Mouse (Mus musculus) bone marrow macrophage, adult 2 months (primary cell): ENCODE measurements around the gene Lypd8.

Experiments used
- CTCF ChIP-seq: IDR thresholded peaks from 2 replicates; pipeline ENCODE4 v1.5.1; 2012; ENCODE audit warnings: low read depth, mild to moderate bottlenecking, low read length, moderate library complexity
- POLR2A ChIP-seq: IDR thresholded peaks from 2 replicates; pipeline ENCODE4 v1.6.1; 2012; ENCODE audit warnings: mild to moderate bottlenecking, low read depth, low read length, borderline replicate concordance

DNA sequence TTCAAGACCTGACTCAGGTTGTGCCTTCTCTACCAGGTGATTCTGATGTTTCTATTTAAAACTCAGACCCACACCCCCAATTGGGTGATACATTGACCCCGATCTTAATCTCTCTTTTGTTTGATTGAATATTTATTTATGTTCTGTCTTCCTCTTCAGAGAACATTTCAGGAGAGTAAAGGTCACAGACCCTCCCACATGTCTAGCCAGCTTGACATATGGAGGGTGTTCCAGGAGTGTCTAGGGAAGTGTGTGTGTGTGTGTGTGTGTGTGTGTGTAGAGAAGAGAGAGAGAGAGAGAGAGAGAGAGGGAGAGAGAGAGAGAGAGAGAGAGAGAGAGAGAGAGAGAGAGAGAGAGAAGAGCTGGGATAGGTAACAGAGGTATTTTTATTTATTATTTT lies 1.2 kb upstream of the Lypd8 start:
- TF ChIP-seq CTCF (no peak), POLR2A (no peak)
